Mouse (Mus musculus): ENCODE measurements around the gene Mtr. TPM values are rescaled to one million over a fixed set of nuclear protein-coding genes. Genes with fewer than 3 reads are reported as not detected.

The Mtr gene
- polyA plus RNA-seq, 1 experiment: 24.0 TPM

GRCm38 (mm10) chr13:12249195-12249898, 8.6 kb downstream of the Mtr start:
- TF ChIP-seq CTCF (IDR thresholded peaks at IDR 0.05; ENCODE audit: low read depth, low read length) (no peak), POLR2A (IDR thresholded peaks at IDR 0.05; ENCODE audit: borderline replicate concordance, low read depth, low read length) (no peak)
- H3K27ac ChIP-seq (ENCODE audit: insufficient read depth, low read depth, low read length): no peak overlapping the region
- H3K4me3 ChIP-seq (ENCODE audit: insufficient read depth, low read length): no peak overlapping the region
- H3K4me1 ChIP-seq (ENCODE audit: control insufficient read depth, insufficient read depth, low read length): peaks cover 14% of the 10 kb centered on the region

GRCm38 (mm10) chr13:12245938-12246337, 12.0 kb downstream of the Mtr start:
- TF ChIP-seq CTCF (IDR thresholded peaks at IDR 0.05; ENCODE audit: low read depth, low read length) (no peak), POLR2A (IDR thresholded peaks at IDR 0.05; ENCODE audit: borderline replicate concordance, low read depth, low read length) (no peak)
- Histone ChIP-seq H3K27ac (ENCODE audit: insufficient read depth, low read depth, low read length) (no peak overlapping the region), H3K4me3 (ENCODE audit: insufficient read depth, low read length) (no peak overlapping the region), H3K4me1 (ENCODE audit: control insufficient read depth, insufficient read depth, low read length) (no peaks in the 10 kb centered on the region)

GRCm38 (mm10) chr13:12243991-12244390, 13.9 kb downstream of the Mtr start:
- no peak overlapping the region for H3K4me3 ChIP-seq (ENCODE audit: insufficient read depth, low read length)
- H3K27ac ChIP-seq (ENCODE audit: insufficient read depth, low read depth, low read length): no peak overlapping the region
- TF ChIP-seq CTCF (IDR thresholded peaks at IDR 0.05; ENCODE audit: low read depth, low read length) (no peak), POLR2A (IDR thresholded peaks at IDR 0.05; ENCODE audit: borderline replicate concordance, low read depth, low read length) (no peak)
- H3K4me1 ChIP-seq (ENCODE audit: control insufficient read depth, insufficient read depth, low read length): no peaks in the 10 kb centered on the region

- peaks cover 3% of the 10 kb centered on the region for H3K4me1 ChIP-seq (ENCODE audit: control insufficient read depth, insufficient read depth, low read length)
- TF ChIP-seq POLR2A (IDR thresholded peaks at IDR 0.05; ENCODE audit: borderline replicate concordance, low read depth, low read length) (no peak), CTCF (IDR thresholded peaks at IDR 0.05; ENCODE audit: low read depth, low read length) (no peak)
- no peak overlapping the region for H3K4me3 ChIP-seq (ENCODE audit: insufficient read depth, low read length)
- no peak overlapping the region for H3K27ac ChIP-seq (ENCODE audit: insufficient read depth, low read depth, low read length)
Observed at GRCm38 (mm10) chr13:12232141-12232540, 25.8 kb downstream of the Mtr start.

DNA sequence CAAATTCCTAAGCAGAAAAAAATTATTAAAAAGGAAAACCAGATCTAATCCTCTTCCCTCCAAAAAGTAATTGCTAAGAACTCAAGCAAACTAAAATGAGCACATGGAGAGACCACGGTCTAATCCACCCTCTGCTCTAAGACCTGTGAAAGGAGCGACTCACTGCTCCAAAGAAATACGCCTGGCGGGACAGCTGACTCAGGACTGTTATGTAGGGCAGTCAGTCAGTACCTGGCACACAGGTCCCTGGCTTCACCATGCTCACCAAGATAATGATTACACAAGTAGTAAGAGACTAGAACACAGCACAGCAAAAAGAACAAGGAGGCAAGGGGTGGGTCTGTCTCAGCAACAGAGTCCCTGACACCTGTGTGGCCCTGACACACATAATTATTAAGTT, 29.7 kb downstream of the Mtr start:
- no peaks in the 10 kb centered on the region; the same call in 1 of the 2 replicates for H3K4me1 ChIP-seq (ENCODE audit: control insufficient read depth, insufficient read depth, low read length)
- no peak overlapping the region for H3K4me3 ChIP-seq (ENCODE audit: insufficient read depth, low read length)
- no peak overlapping the region for H3K27ac ChIP-seq (ENCODE audit: insufficient read depth, low read depth, low read length)
- TF ChIP-seq CTCF (IDR thresholded peaks at IDR 0.05; ENCODE audit: low read depth, low read length): no peak
- no peak for TF ChIP-seq POLR2A (IDR thresholded peaks at IDR 0.05; ENCODE audit: borderline replicate concordance, low read depth, low read length)

GRCm38 (mm10) chr13:12227606-12228005, 30.3 kb downstream of the Mtr start:
- TF ChIP-seq POLR2A (IDR thresholded peaks at IDR 0.05; ENCODE audit: borderline replicate concordance, low read depth, low read length): no peak
- TF ChIP-seq CTCF (IDR thresholded peaks at IDR 0.05; ENCODE audit: low read depth, low read length): no peak
- Histone ChIP-seq H3K4me1 (ENCODE audit: control insufficient read depth, insufficient read depth, low read length) (no peaks in the 10 kb centered on the region; the same call in 1 of the 2 replicates), H3K27ac (ENCODE audit: insufficient read depth, low read depth, low read length) (no peak overlapping the region), H3K4me3 (ENCODE audit: insufficient read depth, low read length) (no peak overlapping the region)

DNA sequence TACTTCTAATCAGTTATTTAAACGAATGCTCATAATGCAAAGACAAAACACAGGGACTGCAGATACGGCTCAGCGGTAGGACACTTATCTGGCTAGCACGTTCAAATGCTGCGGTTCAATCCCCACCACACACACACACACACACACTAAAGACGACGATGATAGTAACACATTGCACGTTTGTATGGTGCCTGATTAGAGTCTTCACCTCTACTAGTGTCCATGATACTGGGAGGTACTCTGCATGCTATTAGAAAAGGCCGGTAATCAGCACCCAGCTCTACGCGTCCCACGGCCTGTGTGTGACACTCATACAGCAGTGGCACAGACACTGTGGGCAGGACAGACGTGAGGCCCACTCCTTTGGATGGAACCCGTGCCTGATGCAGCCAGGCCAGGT, 39.3 kb downstream of the Mtr start:
- no peak overlapping the region for H3K4me3 ChIP-seq (ENCODE audit: insufficient read depth, low read length)
- TF ChIP-seq CTCF (IDR thresholded peaks at IDR 0.05; ENCODE audit: low read depth, low read length) (no peak), POLR2A (IDR thresholded peaks at IDR 0.05; ENCODE audit: borderline replicate concordance, low read depth, low read length) (no peak)
- no peak overlapping the region for H3K27ac ChIP-seq (ENCODE audit: insufficient read depth, low read depth, low read length)
- no peaks in the 10 kb centered on the region for H3K4me1 ChIP-seq (ENCODE audit: control insufficient read depth, insufficient read depth, low read length)

GRCm38 (mm10) chr13:12214922-12215321, 43.0 kb downstream of the Mtr start:
- H3K4me1 ChIP-seq (ENCODE audit: control insufficient read depth, insufficient read depth, low read length): no peaks in the 10 kb centered on the region
- H3K4me3 ChIP-seq (ENCODE audit: insufficient read depth, low read length): no peak overlapping the region
- H3K27ac ChIP-seq (ENCODE audit: insufficient read depth, low read depth, low read length): no peak overlapping the region
- TF ChIP-seq POLR2A (IDR thresholded peaks at IDR 0.05; ENCODE audit: borderline replicate concordance, low read depth, low read length) (no peak), CTCF (IDR thresholded peaks at IDR 0.05; ENCODE audit: low read depth, low read length) (no peak)

- no peaks in the 10 kb centered on the region for H3K4me1 ChIP-seq (ENCODE audit: control insufficient read depth, insufficient read depth, low read length)
- no peak overlapping the region for H3K27ac ChIP-seq (ENCODE audit: insufficient read depth, low read depth, low read length)
- H3K4me3 ChIP-seq (ENCODE audit: insufficient read depth, low read length): no peak overlapping the region
- no peak for TF ChIP-seq POLR2A (IDR thresholded peaks at IDR 0.05; ENCODE audit: borderline replicate concordance, low read depth, low read length)
- no peak for TF ChIP-seq CTCF (IDR thresholded peaks at IDR 0.05; ENCODE audit: low read depth, low read length)
Observed at GRCm38 (mm10) chr13:12211058-12211457, 46.9 kb downstream of the Mtr start.

- H3K4me3 ChIP-seq (ENCODE audit: insufficient read depth, low read length): no peak overlapping the region
- H3K27ac ChIP-seq (ENCODE audit: insufficient read depth, low read depth, low read length): no peak overlapping the region
- H3K4me1 ChIP-seq (ENCODE audit: control insufficient read depth, insufficient read depth, low read length): peaks cover under 1% of the 10 kb centered on the region; the same call in 1 of the 2 replicates
- TF ChIP-seq CTCF (IDR thresholded peaks at IDR 0.05; ENCODE audit: low read depth, low read length) (no peak), POLR2A (IDR thresholded peaks at IDR 0.05; ENCODE audit: borderline replicate concordance, low read depth, low read length) (no peak)
Observed at GRCm38 (mm10) chr13:12210023-12210762, 47.7 kb downstream of the Mtr start.
